Comparison of ENCODE assay signal across 9 mouse cellular contexts in genomic region chr17:32830418-32830782, GRCm38 (mm10). TPM values are rescaled to one million over a fixed set of nuclear protein-coding genes. Genes with fewer than 3 reads are reported as not detected.
DNase-seq lines count a peak whose midpoint lies in the region; ATAC-seq and TF ChIP-seq lines count a peak whose summit lies in the region.
"Had no signal": no experiment of that assay in that cellular context is flagged by ENCODE, and none has a peak within 500 bp of the region (broad histone marks: within the 10 kb centered on the region; RNA-seq: fewer than 3 reads in every experiment).

No protein-coding gene starts in this region.

- no peak overlapping the region for H3K27ac ChIP-seq in cerebellum, adult 2 months (ENCODE audit: insufficient read depth, low read length)
- no peak overlapping the region for H3K27ac ChIP-seq in lung, postnatal 0 days (ENCODE audit: low read length)
- no peak overlapping the region for H3K27ac ChIP-seq in limb, embryonic 15.5 days
- no peak overlapping the region for H3K27ac ChIP-seq in stomach, embryonic 15.5 days

- TF ChIP-seq EP300 in lung, postnatal 0 days (IDR thresholded peaks at IDR 0.05), result no peak

- peak overlapping the region; percentile 73 for H3K4me2 ChIP-seq in lung, postnatal 0 days (replicated peaks; ENCODE audit: low read depth, low read length)
- H3K4me2 ChIP-seq in limb, embryonic 15.5 days, result peak overlapping the region; percentile 55
- peak overlapping the region; percentile 54 for H3K4me2 ChIP-seq in stomach, embryonic 15.5 days

- H3K9ac ChIP-seq in lung, postnatal 0 days (replicated peaks; ENCODE audit: low read depth), result no peak overlapping the region
- H3K9ac ChIP-seq in limb, embryonic 15.5 days, result no peak overlapping the region
- no peak overlapping the region for H3K9ac ChIP-seq in stomach, embryonic 15.5 days

- WGBS in cerebellum, adult 2 months, result 28% methylated on average over 3 of the region's 3 CpGs
- 31% methylated on average over 3 of the region's 3 CpGs for WGBS in lung, postnatal 0 days
- 30% methylated on average over 3 of the region's 3 CpGs for whole genome bisulfite sequencing in limb, embryonic 15.5 days
- WGBS in stomach, embryonic 15.5 days, result 39% methylated on average over 3 of the region's 3 CpGs

- no peak for DNase-seq in cerebellum, adult 2 months
- DNase-seq in cerebellum, postnatal 10 days, result no peak
- DNase-seq in lung, postnatal 0 days (ENCODE audit: low spot score), result no peak
- DNase-seq in lung, postnatal 14 days, result no peak
- no peak for DNase-seq in cerebellum, postnatal 25 days
- DNase-seq in cerebellum, postnatal 4 days (ENCODE audit: low spot score in 2 of 2), result no peak

- no peak for ATAC-seq in lung, postnatal 0 days
- ATAC-seq in limb, embryonic 15.5 days (ENCODE audit: insufficient number of reproducible peaks, low FRiP score, low TSS enrichment, low read depth), result no peak
- ATAC-seq in stomach, embryonic 15.5 days (ENCODE audit: insufficient read depth, low FRiP score, low read depth), result no peak

- TF ChIP-seq CTCF in cerebellum, adult 2 months (IDR thresholded peaks at IDR 0.05; ENCODE audit: borderline replicate concordance, insufficient read depth, low read depth, low read length), result no peak
- TF ChIP-seq CTCF in lung, postnatal 0 days (IDR thresholded peaks at IDR 0.05), result no peak

- H3K27me3 ChIP-seq in cerebellum, adult 2 months (ENCODE audit: control insufficient read depth, insufficient read depth, low read length), result no peaks in the 10 kb centered on the region
- H3K27me3 ChIP-seq in lung, postnatal 0 days (replicated peaks; ENCODE audit: insufficient read depth, low read length), result no peaks in the 10 kb centered on the region
- H3K27me3 ChIP-seq in limb, embryonic 15.5 days, result no peaks in the 10 kb centered on the region
- no peaks in the 10 kb centered on the region for H3K27me3 ChIP-seq in stomach, embryonic 15.5 days (replicated peaks)

- no peaks in the 10 kb centered on the region for H3K4me1 ChIP-seq in cerebellum, adult 2 months (ENCODE audit: control insufficient read depth, insufficient read depth, low read length)
- H3K4me1 ChIP-seq in lung, postnatal 0 days (ENCODE audit: insufficient read depth, low read depth, low read length), result no peaks in the 10 kb centered on the region
- peaks cover 4% of the 10 kb centered on the region; the same call in 1 of the 2 replicates for H3K4me1 ChIP-seq in limb, embryonic 15.5 days
- H3K4me1 ChIP-seq in stomach, embryonic 15.5 days, result no peaks in the 10 kb centered on the region

- peak overlapping the region; percentile 100 for H3K4me3 ChIP-seq in cerebellum, adult 2 months (replicated peaks; ENCODE audit: insufficient read depth, low read depth, low read length)
- peak overlapping the region; percentile 60; the same call in 1 of the 2 replicates for H3K4me3 ChIP-seq in lung, postnatal 0 days (ENCODE audit: low read depth, low read length)
- H3K4me3 ChIP-seq in limb, embryonic 15.5 days, result peak overlapping the region; percentile 82
- peak overlapping the region; percentile 69 for H3K4me3 ChIP-seq in stomach, embryonic 15.5 days (replicated peaks)

- H3K36me3 ChIP-seq in lung, postnatal 0 days (ENCODE audit: insufficient read depth, low read length), result no peaks in the 10 kb centered on the region
- peaks cover 12% of the 10 kb centered on the region for H3K36me3 ChIP-seq in limb, embryonic 15.5 days
- H3K36me3 ChIP-seq in stomach, embryonic 15.5 days, result peaks cover 12% of the 10 kb centered on the region; the same call in 1 of the 2 replicates

- no peak for TF ChIP-seq POLR2A in cerebellum, adult 2 months (IDR thresholded peaks at IDR 0.05; ENCODE audit: borderline replicate concordance, insufficient read depth, low read length)

- H3K9me3 ChIP-seq in lung, postnatal 0 days (ENCODE audit: low read length), result no peaks in the 10 kb centered on the region
- H3K9me3 ChIP-seq in limb, embryonic 15.5 days, result no peaks in the 10 kb centered on the region
- no peaks in the 10 kb centered on the region for H3K9me3 ChIP-seq in stomach, embryonic 15.5 days

RNA-seq across cellular contexts. Expression of gene Zfp799, which starts 0.3 kb away (rescaled TPM):
- polyA plus RNA-seq in cerebellum, adult 2 months (2012; rRNA removed), result 13.3 and 15.7 TPM in 2 replicates
- 4.6 and 5.6 TPM in 2 replicates for polyA plus RNA-seq in lung, postnatal 0 days (2015; fragmentation: Nextera tagmentation; extraction: Ambion mirVana)
- polyA plus RNA-seq in limb, embryonic 15.5 days (2015; fragmentation: Nextera tagmentation; extraction: Ambion mirVana), result 14.0 and 15.0 TPM in 2 replicates
- polyA plus RNA-seq in stomach, embryonic 15.5 days (2015; fragmentation: Nextera tagmentation; extraction: Ambion mirVana), result 10.1 and 12.3 TPM in 2 replicates

RNA-seq across cellular contexts. Expression of gene Zfp811, which starts 20.7 kb away (rescaled TPM):
- 6.4 and 7.2 TPM in 2 replicates for polyA plus RNA-seq in cerebellum, adult 2 months (2012; rRNA removed)
- polyA plus RNA-seq in lung, postnatal 0 days (2015; fragmentation: Nextera tagmentation; extraction: Ambion mirVana), result 0.29 and 0.45 TPM in 2 replicates
- 2.4 and 3.2 TPM in 2 replicates for polyA plus RNA-seq in limb, embryonic 15.5 days (2015; fragmentation: Nextera tagmentation; extraction: Ambion mirVana)
- polyA plus RNA-seq in stomach, embryonic 15.5 days (2015; fragmentation: Nextera tagmentation; extraction: Ambion mirVana), result 3.6 and 4.0 TPM in 2 replicates
- polyA plus RNA-seq: liver, adult 2 months had no signal

RNA-seq across cellular contexts. Expression of gene Zfp871, which starts 42.3 kb away (rescaled TPM):
- 25.9 and 28.8 TPM in 2 replicates for polyA plus RNA-seq in cerebellum, adult 2 months (2012; rRNA removed)
- 18.9 and 21.5 TPM in 2 replicates for polyA plus RNA-seq in lung, postnatal 0 days (2015; fragmentation: Nextera tagmentation; extraction: Ambion mirVana)
- polyA plus RNA-seq in limb, embryonic 15.5 days (2015; fragmentation: Nextera tagmentation; extraction: Ambion mirVana), result 28.6 and 32.8 TPM in 2 replicates
- polyA plus RNA-seq in stomach, embryonic 15.5 days (2015; fragmentation: Nextera tagmentation; extraction: Ambion mirVana), result 24.8 and 25.9 TPM in 2 replicates
